Mouse (Mus musculus) brown adipose tissue, adult 24 weeks (tissue): ENCODE results near the gene Mrpl24. TPM values are rescaled to one million over a fixed set of nuclear protein-coding genes. Genes with fewer than 3 reads are reported as not detected.

Experiments
- H3K27ac ChIP-seq: fragments of 200-500 bp; replicated peaks from 2 replicates; pipeline ENCODE4 v1.5.1; 2012; ENCODE audit warnings: low read depth, mild to moderate bottlenecking, low read length
- H3K4me1 ChIP-seq: fragments of 200-500 bp; 2 replicates; pipeline ENCODE4 v1.6.1; 2012; ENCODE audit warnings: low read length, mixed read lengths; ENCODE audit not compliant: control insufficient read depth, insufficient read depth, insufficient read length
- H3K4me3 ChIP-seq: fragments of 200-500 bp; 2 replicates; pipeline ENCODE4 v1.5.1; 2012; ENCODE audit warnings: low read depth, mild to moderate bottlenecking, low read length, moderate library complexity; ENCODE audit not compliant: insufficient read depth
- polyA plus RNA-seq: library from polyadenylated mRNA; stranded (reverse); fragments of >200 nt; gene quantifications from 2 replicates; pipeline ENCODE4 v1.2.4, GENCODE M21; 2012; ENCODE audit not compliant: missing spikeins, insufficient read depth, insufficient read length

Gene Mrpl24
- polyA plus RNA-seq, 1 experiment, result 158 TPM

GRCm38 (mm10) chr3:87948378-87949265 is 29.3 kb downstream of the Mrpl24 start, which contains the start of gene Crabp2:
Gene Crabp2 (plus strand): TSS chr3:87948666.
- H3K4me3 ChIP-seq, result no peak within 1 kb of the TSS
- H3K4me1 ChIP-seq, result no peaks in the 10 kb centered on the region; the same call in 1 of the 2 replicates
- H3K27ac ChIP-seq, result no peak within 1 kb of the TSS

GRCm38 (mm10) chr3:87949266-87949954 is 30.1 kb downstream of the Mrpl24 start:
- Histone ChIP-seq H3K4me3 (no peak overlapping the region), H3K4me1 (no peaks in the 10 kb centered on the region; the same call in 1 of the 2 replicates), H3K27ac (no peak overlapping the region)

- no peak overlapping the region for H3K27ac ChIP-seq
- no peak overlapping the region for H3K4me3 ChIP-seq
- H3K4me1 ChIP-seq, result no peaks in the 10 kb centered on the region; the same call in 1 of the 2 replicates
Measured at GRCm38 (mm10) chr3:87949955-87950515, 30.7 kb downstream of the Mrpl24 start.

- Histone ChIP-seq H3K27ac (no peak overlapping the region), H3K4me3 (no peak overlapping the region), H3K4me1 (no peaks in the 10 kb centered on the region; the same call in 1 of the 2 replicates)
Measured at GRCm38 (mm10) chr3:87951946-87952345, 32.6 kb downstream of the Mrpl24 start.

- no peak overlapping the region for H3K4me3 ChIP-seq
- no peaks in the 10 kb centered on the region; the same call in 1 of the 2 replicates for H3K4me1 ChIP-seq
- no peak overlapping the region for H3K27ac ChIP-seq
Measured at GRCm38 (mm10) chr3:87952440-87952839, 33.1 kb downstream of the Mrpl24 start.

GRCm38 (mm10) chr3:87958056-87958455 is 38.8 kb downstream of the Mrpl24 start:
- Histone ChIP-seq H3K27ac (no peak overlapping the region), H3K4me1 (no peaks in the 10 kb centered on the region), H3K4me3 (no peak overlapping the region)

GRCm38 (mm10) chr3:87958476-87958875 is 39.2 kb downstream of the Mrpl24 start:
- H3K4me1 ChIP-seq, result no peaks in the 10 kb centered on the region
- H3K4me3 ChIP-seq, result no peak overlapping the region
- no peak overlapping the region for H3K27ac ChIP-seq

GRCm38 (mm10) chr3:87958967-87959366 is 39.7 kb downstream of the Mrpl24 start:
- Histone ChIP-seq H3K27ac (no peak overlapping the region), H3K4me3 (no peak overlapping the region), H3K4me1 (no peaks in the 10 kb centered on the region)

GRCm38 (mm10) chr3:87959371-87959770 is 40.1 kb downstream of the Mrpl24 start:
- H3K27ac ChIP-seq, result no peak overlapping the region
- H3K4me1 ChIP-seq, result no peaks in the 10 kb centered on the region
- no peak overlapping the region for H3K4me3 ChIP-seq

GRCm38 (mm10) chr3:87960191-87960585 is 40.9 kb downstream of the Mrpl24 start:
- Histone ChIP-seq H3K27ac (no peak overlapping the region), H3K4me1 (no peaks in the 10 kb centered on the region), H3K4me3 (peak overlapping the region; percentile 57)

GRCm38 (mm10) chr3:87960586-87961191 is 41.4 kb downstream of the Mrpl24 start:
- Histone ChIP-seq H3K4me3 (peak overlapping the region; percentile 57), H3K27ac (no peak overlapping the region), H3K4me1 (no peaks in the 10 kb centered on the region)

GRCm38 (mm10) chr3:87970184-87970938 is 51.1 kb downstream of the Mrpl24 start:
- no peaks in the 10 kb centered on the region for H3K4me1 ChIP-seq
- H3K4me3 ChIP-seq, result peak overlapping the region; percentile 80
- peak overlapping the region; percentile 65 for H3K27ac ChIP-seq

- Histone ChIP-seq H3K4me1 (no peaks in the 10 kb centered on the region), H3K27ac (peak within 1 kb of the TSS; percentile 91), H3K4me3 (peak within 1 kb of the TSS; percentile 80)
Measured at GRCm38 (mm10) chr3:87970939-87971488, 51.7 kb downstream of the Mrpl24 start, which contains the start of gene Nes. Gene Nes (plus strand): TSS chr3:87971078.
